Mouse (Mus musculus) thymus, postnatal 25 days (tissue): ENCODE measurements around the gene Pde1c.

ENCODE experiments used
- DNase-seq: peaks from one replicate; pipeline ENCODE4 v3.0.0; 2022

Gene Pde1c

GRCm38 (mm10) chr6:56066632-56067282, 502.1 kb downstream of the Pde1c start:
- DNase-seq, result no peak

DNA sequence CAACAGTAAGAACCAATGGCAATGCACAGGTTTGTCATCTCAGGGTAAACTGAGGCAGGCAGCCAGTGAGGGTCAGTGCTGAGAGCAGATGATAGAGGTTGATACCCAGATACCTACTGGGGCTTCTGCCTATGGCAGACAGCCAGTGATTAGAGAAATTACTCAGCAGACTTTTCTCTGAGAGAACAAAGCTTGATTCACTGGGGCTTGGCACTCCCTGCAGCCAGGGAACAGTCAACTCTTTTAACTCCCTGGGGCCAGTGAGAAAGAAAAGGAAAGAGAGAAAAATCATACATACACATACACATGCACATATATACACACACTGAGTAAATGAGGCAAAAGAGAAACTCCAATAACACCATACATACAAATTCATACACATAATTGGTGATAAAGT, 505.2 kb downstream of the Pde1c start:
- DNase-seq, result no peak

DNA sequence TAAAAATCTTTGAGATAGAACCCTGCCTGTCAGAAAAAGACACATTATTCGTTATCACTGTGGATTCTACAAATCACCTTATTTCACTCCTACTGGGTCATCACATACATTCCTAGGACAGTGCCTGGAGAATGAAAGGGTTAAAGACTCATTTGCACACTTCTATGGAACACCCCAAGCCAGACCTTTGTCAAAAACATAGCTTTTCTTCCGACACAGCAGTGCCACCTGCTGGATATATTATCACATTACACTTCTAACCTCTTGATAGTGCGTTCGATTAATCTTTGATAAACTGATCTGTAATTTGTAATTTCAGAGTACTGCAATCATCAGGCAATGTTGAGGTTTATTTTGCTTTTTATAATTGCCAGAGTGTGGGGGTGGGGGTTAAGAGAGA, 519.8 kb downstream of the Pde1c start:
- DNase-seq, result no peak

- no peak for DNase-seq
These were observed 520.3 kb downstream of the Pde1c start for GRCm38 (mm10) chr6:56048580-56048979.

DNA sequence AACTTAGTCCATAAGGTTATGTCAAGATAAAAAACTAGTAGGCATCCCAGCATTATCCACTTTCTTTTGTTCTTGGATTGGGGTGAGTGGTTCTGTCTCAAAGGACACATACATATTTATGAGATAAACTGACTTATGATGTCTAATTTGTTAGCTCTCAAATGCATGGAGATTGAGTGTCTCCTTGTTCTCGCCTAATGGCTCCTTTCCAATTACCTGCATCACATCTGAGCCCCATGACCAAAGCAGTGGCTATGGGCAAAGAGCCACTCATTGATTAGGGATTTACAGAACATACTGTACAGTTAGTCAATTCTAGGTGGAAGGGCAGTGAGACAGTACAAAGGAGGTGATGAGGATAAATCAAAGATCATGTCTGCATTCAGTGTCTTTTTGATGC, 524.2 kb downstream of the Pde1c start:
- no peak for DNase-seq

GRCm38 (mm10) chr6:56044270-56044669, 524.6 kb downstream of the Pde1c start:
- no peak for DNase-seq

DNA sequence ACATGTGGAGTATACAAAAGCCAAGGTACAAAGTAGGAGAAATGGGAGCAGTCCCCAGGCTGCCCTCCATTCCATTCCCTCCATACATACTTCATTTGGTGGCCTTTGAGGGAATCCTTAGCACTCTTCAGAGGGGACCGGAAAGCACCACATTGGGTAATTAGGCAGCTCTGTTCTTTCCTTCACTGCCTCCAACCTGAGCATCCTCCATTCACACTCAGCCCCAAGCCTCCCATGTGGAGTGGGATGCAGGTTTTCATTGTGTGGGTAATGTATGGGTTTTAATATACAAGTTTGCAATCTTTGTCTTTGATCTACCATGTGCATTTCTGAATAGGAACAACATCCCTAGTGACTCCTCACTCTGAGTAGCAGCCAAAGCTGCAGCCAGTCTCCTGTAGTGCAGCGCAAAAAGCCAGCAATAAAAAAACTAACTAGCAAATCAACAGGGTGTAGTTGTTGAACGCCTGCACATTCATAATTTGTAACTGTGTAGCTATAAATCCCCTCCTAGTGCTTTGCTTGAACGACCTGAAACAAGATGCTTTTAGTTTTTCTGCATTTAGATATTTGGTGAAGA, 529.3 kb downstream of the Pde1c start:
- no peak for DNase-seq

DNA sequence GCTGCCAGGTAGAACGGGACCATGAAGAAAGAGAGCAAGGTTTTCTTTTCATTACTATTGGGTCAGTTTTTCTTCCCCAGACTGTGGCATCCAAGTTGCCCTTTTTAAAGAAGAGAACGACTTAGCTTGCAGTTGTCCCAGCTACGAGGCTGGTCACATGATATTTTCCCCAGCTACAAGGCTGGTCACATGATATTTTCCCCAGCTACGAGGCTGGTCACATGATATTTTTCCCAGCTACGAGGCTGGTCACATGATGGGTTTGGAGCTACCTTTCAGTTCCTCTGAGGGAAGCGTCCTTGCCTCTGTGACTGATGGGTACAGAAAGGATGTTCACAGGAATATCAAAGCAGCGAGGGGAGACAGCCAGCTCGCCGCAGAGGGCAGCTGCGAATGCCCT, 533.8 kb downstream of the Pde1c start:
- DNase-seq, result no peak

DNA sequence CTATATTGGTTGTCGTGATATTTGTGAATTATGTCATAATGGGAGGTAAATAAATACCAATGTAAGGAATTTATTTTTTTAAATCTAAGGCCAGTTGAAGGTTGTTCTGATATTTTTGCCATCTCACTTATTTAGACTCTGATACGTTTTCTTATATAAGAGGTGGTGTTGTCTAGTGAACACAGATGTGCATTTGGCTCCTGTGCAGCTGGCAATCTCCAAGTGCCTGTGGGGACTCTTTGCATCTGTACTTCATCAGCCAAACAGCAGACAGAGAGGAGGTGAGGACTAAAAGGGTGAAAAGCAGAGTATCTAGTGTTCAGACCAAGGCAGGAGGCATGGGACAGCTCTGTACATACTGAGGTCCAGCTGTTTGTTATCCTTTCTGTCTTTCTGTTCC, 536.7 kb downstream of the Pde1c start:
- no peak for DNase-seq

DNA sequence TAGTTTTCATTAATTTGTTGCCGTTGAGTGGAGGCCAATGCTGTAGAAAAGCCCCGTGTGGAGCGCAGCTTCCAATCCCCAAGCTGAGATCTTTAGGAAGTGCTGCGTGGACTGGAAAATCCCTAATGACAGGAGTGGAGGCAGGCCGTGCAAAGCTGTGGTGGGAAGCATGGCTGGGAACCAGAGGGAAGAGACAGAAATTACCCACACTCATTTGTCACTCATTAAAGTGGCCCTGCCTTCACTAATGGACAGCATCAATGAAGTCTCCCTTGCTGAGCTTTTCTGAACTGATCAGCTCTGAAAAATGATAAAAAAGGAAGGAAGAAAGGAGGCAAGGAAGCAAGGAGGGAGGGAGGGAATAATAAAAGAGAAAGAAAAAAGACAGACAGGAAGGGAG, 538.9 kb downstream of the Pde1c start:
- DNase-seq, result no peak

DNA sequence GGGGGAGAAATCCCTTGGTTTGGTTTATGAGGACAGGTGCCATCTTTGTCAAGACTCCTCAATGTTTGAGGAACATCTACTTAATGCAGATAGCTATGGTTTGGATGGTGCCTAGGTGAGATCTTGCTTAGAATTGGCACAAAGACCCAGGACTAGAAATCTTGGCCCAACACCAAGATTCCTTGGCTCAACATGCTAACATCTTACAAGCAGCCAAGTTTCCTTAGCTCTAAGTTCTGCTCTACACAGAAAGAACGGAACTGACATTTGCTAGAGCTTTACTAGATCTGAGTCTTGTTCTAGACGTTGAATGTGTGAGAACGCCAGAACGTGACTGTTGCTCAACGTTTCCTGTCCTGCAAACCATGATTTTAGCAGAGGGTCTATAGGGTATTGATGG, 540.9 kb downstream of the Pde1c start:
- DNase-seq, result no peak

DNA sequence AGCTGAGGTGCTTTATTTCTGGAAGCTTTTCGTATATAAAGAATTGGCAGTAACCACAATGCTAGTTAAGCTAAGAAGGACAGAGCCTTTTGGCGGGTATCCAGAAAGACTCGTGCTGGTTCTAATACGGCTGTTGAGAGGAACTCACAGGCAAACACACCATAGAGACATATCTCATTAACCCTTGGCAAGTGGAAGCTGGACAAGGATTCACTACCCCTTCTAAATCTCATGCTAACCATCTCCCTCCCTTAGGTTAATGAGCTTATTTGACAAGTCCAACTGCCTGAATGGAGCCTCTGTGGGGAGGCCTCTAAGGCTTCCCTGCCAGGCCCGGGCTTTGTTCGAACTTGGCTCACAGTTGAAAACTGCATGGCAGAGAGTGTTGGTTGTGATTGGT, 541.6 kb downstream of the Pde1c start:
- DNase-seq, result no peak

GRCm38 (mm10) chr6:56025533-56025932, 543.4 kb downstream of the Pde1c start:
- DNase-seq, result no peak
